9 mouse cellular contexts compared by ENCODE assay signal in genomic region chr10:83181831-83182572, GRCm38 (mm10).
DNase-seq lines count a peak whose midpoint lies in the region; ATAC-seq lines count a peak whose summit lies in the region.
"Had no signal": no experiment of that assay in that cellular context is flagged by ENCODE, and none has a peak within 500 bp of the region (broad histone marks: within the 10 kb centered on the region; RNA-seq: fewer than 3 reads in every experiment).

No protein-coding gene starts in this region.

- DNase-seq in forebrain, embryonic 11.5 days (ENCODE audit: low spot score), result no peak
- no peak for DNase-seq in forebrain, embryonic 10.5 days (ENCODE audit: extremely low spot score, low spot score)
- DNase-seq in neural tube, embryonic 10.5 days (ENCODE audit: extremely low spot score, low spot score), result no peak
- DNase-seq in thymus, postnatal 25 days, result peak; percentile 46
- DNase-seq in lung, postnatal 14 days, result no peak
- no peak for DNase-seq in adrenal gland, adult 18-20 months (ENCODE audit: low spot score in 2 of 2)

- 0 out of 2 replicates have a peak, but pooled peaks have one; percentile 2 for ATAC-seq in forebrain, embryonic 11.5 days (replicated peaks; ENCODE audit: low FRiP score)
- ATAC-seq in neural tube, embryonic 13.5 days (ENCODE audit: low read depth), result peak; percentile 25; the same call in 1 of the 2 replicates
- ATAC-seq in kidney, embryonic 16.5 days (ENCODE audit: low FRiP score, low TSS enrichment), result 0 out of 2 replicates have a peak, but pooled peaks have one; percentile 37

- 73% methylated on average over 15 of the region's 15 CpGs for WGBS in forebrain, embryonic 11.5 days
- WGBS in forebrain, embryonic 10.5 days, result 79% methylated on average over 15 of the region's 15 CpGs
- 66% methylated on average over 15 of the region's 15 CpGs for WGBS in neural tube, embryonic 13.5 days
- 52% methylated on average over 15 of the region's 15 CpGs for WGBS in kidney, embryonic 16.5 days

- no peak overlapping the region for H3K4me3 ChIP-seq in forebrain, embryonic 11.5 days (ENCODE audit: low read depth, low read length)
- no peak overlapping the region for H3K4me3 ChIP-seq in forebrain, embryonic 10.5 days
- no peak overlapping the region for H3K4me3 ChIP-seq in neural tube, embryonic 13.5 days
- no peak overlapping the region for H3K4me3 ChIP-seq in kidney, embryonic 16.5 days (ENCODE audit: low read length)
- H3K4me3 ChIP-seq: embryonic facial prominence, embryonic 12.5 days had no signal

- H3K4me2 ChIP-seq in forebrain, embryonic 11.5 days (ENCODE audit: low read depth, low read length, severe bottlenecking), result no peak overlapping the region
- H3K4me2 ChIP-seq in neural tube, embryonic 13.5 days, result no peak overlapping the region
- H3K4me2 ChIP-seq in kidney, embryonic 16.5 days (replicated peaks; ENCODE audit: low read depth, low read length), result no peak overlapping the region
- H3K4me2 ChIP-seq: embryonic facial prominence, embryonic 12.5 days had no signal

- H3K36me3 ChIP-seq in forebrain, embryonic 11.5 days (ENCODE audit: control insufficient read depth, insufficient read depth, low read length), result no peaks in the 10 kb centered on the region
- H3K36me3 ChIP-seq in forebrain, embryonic 10.5 days (replicated peaks), result no peaks in the 10 kb centered on the region
- H3K36me3 ChIP-seq in neural tube, embryonic 13.5 days, result peaks cover 6% of the 10 kb centered on the region; the same call in 1 of the 2 replicates
- no peaks in the 10 kb centered on the region for H3K36me3 ChIP-seq in kidney, embryonic 16.5 days (ENCODE audit: insufficient read depth, low read length)
- H3K36me3 ChIP-seq: embryonic facial prominence, embryonic 12.5 days had no signal

- no peak overlapping the region for H3K9ac ChIP-seq in forebrain, embryonic 11.5 days (ENCODE audit: low read length)
- H3K9ac ChIP-seq in neural tube, embryonic 13.5 days, result no peak overlapping the region
- no peak overlapping the region for H3K9ac ChIP-seq in kidney, embryonic 16.5 days (replicated peaks; ENCODE audit: low read length)
- H3K9ac ChIP-seq: embryonic facial prominence, embryonic 12.5 days had no signal

- H3K9me3 ChIP-seq in forebrain, embryonic 11.5 days (ENCODE audit: control insufficient read depth, low read length), result no peaks in the 10 kb centered on the region
- no peaks in the 10 kb centered on the region for H3K9me3 ChIP-seq in forebrain, embryonic 10.5 days
- 0 out of 2 replicates have a peak, but pooled peaks cover 6% of the 10 kb centered on the region for H3K9me3 ChIP-seq in neural tube, embryonic 13.5 days
- peaks cover 6% of the 10 kb centered on the region; the same call in 1 of the 2 replicates for H3K9me3 ChIP-seq in kidney, embryonic 16.5 days (ENCODE audit: low read length)
- H3K9me3 ChIP-seq: embryonic facial prominence, embryonic 12.5 days had no signal

- H3K4me1 ChIP-seq in forebrain, embryonic 11.5 days (replicated peaks; ENCODE audit: control insufficient read depth, insufficient read depth, low read length), result no peaks in the 10 kb centered on the region
- peaks cover 22% of the 10 kb centered on the region for H3K4me1 ChIP-seq in forebrain, embryonic 10.5 days
- peaks cover 35% of the 10 kb centered on the region for H3K4me1 ChIP-seq in neural tube, embryonic 13.5 days (replicated peaks)
- H3K4me1 ChIP-seq in kidney, embryonic 16.5 days (ENCODE audit: insufficient read depth, low read length), result peaks cover 47% of the 10 kb centered on the region

- H3K27me3 ChIP-seq in forebrain, embryonic 11.5 days (ENCODE audit: control insufficient read depth, insufficient read depth, low read length), result no peaks in the 10 kb centered on the region
- H3K27me3 ChIP-seq in forebrain, embryonic 10.5 days (ENCODE audit: poor library complexity, severe bottlenecking), result no peaks in the 10 kb centered on the region
- H3K27me3 ChIP-seq in neural tube, embryonic 13.5 days, result no peaks in the 10 kb centered on the region
- H3K27me3 ChIP-seq in kidney, embryonic 16.5 days (ENCODE audit: insufficient read depth, low read length), result no peaks in the 10 kb centered on the region
- H3K27me3 ChIP-seq: embryonic facial prominence, embryonic 12.5 days had no signal

- no peak overlapping the region for H3K27ac ChIP-seq in forebrain, embryonic 11.5 days (ENCODE audit: low read depth, low read length)
- H3K27ac ChIP-seq in forebrain, embryonic 10.5 days, result no peak overlapping the region
- H3K27ac ChIP-seq in neural tube, embryonic 13.5 days (replicated peaks), result no peak overlapping the region
- H3K27ac ChIP-seq in kidney, embryonic 16.5 days (ENCODE audit: low read length), result 0 out of 2 replicates have a peak overlapping the region, but pooled peaks have one; percentile 20
- H3K27ac ChIP-seq: embryonic facial prominence, embryonic 12.5 days had no signal
